Mouse (Mus musculus) activated CD4-positive, CD25-positive, alpha-beta regulatory T cell (primary cell): ENCODE results near the gene C130032M10Rik. TPM values are rescaled to one million over a fixed set of nuclear protein-coding genes. Genes with fewer than 3 reads are reported as not detected.

ENCODE experiments used
- polyA plus RNA-seq, 2 experiments: library from polyadenylated mRNA; unstranded; fragments of 100-300 nt; shearing (Covaris generic); gene quantifications; one replicate each; pipeline ENCODE4 v1.2.1; 2017

C130032M10Rik gene
- polyA plus RNA-seq: not detected

GRCm38 (mm10) chr9:114515364-114515763 lies at the start of gene C130032M10Rik:
Gene C130032M10Rik (plus strand): TSS chr9:114515697.

DNA sequence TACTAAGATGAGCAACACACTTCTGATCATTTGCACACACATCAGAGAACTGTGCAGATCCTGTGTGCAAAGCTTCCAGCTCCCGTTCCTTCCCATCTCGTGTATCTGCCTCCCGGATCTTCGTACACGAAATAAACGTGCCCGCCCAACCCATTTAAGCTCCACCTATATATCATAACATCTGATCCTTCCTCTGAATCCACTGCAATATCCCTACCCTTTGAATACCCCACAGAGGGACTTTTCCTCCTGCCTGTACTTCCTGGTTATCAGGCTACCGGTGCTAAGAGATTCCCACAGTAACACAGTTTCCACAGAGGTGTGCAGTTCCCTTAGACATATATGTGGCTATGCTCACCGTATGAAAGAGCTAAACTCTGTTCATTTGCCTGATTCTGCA lies 10.7 kb upstream of the C130032M10Rik start, which contains the start of gene Ccr4:
Gene Ccr4 (minus strand): TSS at position 101 of the 400 bp plus-strand sequence.

GRCm38 (mm10) chr9:114563761-114564606 lies 48.5 kb downstream of the C130032M10Rik start, which contains the start of gene Trim71:
Gene Trim71 (minus strand): TSS chr9:114564369.

Other genes starting within 250 kb of the C130032M10Rik start
- gene Bcl2a1c, start 185.6 kb upstream of the C130032M10Rik start, polyA plus RNA-seq: 1 to 10 TPM; 3.3 to 7.3 TPM
- 10 to 100 TPM; 17.3 to 20.9 TPM for gene Crtap, start 125.0 kb upstream of the C130032M10Rik start, polyA plus RNA-seq
- 10 to 100 TPM; 37.2 to 53.8 TPM for gene Glb1, start 114.6 kb upstream of the C130032M10Rik start, polyA plus RNA-seq
- 10 to 100 TPM; 16.1 to 20.8 TPM for gene Tmppe, start 114.6 kb upstream of the C130032M10Rik start, polyA plus RNA-seq
- gene Ccr4, start 10.8 kb upstream of the C130032M10Rik start, polyA plus RNA-seq: 10 to 100 TPM; 13.1 to 80.6 TPM
- under 1 TPM in 1 of 2 experiments, not detected in 1; 0.12 TPM for gene Trim71, start 48.7 kb downstream of the C130032M10Rik start, polyA plus RNA-seq
- 10 to 100 TPM; 48.2 to 51.3 TPM for gene Cnot10, start 124.5 kb downstream of the C130032M10Rik start, polyA plus RNA-seq
- 10 to 100 TPM; 68.7 to 72.7 TPM for gene Dync1li1, start 173.1 kb downstream of the C130032M10Rik start, polyA plus RNA-seq
- 100 to 1,000 TPM; 169 to 197 TPM for gene Cmtm6, start 215.4 kb downstream of the C130032M10Rik start, polyA plus RNA-seq